Mouse (Mus musculus): ENCODE results near the gene Mocs3.

Gene Mocs3

DNA sequence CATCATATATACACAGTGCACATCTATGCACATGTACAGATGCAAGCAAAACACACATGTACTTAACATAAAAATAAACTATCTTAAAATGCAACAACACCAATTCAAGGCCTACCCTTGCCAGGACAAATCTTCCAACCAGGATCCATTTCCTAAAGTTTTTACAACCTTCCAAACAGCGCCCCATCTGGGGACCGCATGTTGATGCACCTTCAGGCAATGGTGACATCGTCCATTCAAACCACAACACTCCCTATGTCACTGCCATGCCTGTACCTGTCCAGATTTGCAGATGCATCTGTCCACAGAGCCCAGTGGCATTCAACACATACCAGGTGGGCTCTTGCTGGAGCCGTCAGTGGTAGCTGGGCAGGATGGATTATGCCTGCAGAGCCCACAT lies 12.9 kb downstream of the Mocs3 start:
- no peak for DNase-seq

DNA sequence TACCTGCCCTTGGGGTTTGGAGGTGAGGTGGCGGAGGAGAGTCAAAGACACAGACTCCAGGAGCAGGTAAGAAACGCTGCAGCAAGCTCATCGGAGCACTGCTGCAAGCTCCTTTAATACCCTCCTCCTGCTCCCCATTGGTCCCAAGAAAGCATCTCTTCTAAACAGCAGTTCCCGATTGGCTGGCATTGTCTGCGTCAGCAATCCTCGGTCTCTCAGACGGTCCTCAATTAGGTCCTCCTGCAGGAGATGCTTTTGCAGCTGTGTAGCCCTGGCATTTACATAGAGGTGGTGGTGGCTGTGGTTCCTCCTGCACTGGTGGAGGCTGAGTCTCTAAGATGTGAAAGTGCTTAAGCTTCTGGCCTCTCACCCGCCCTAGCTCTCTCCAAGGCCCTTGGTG lies 15.1 kb downstream of the Mocs3 start:
- no peak for DNase-seq

DNA sequence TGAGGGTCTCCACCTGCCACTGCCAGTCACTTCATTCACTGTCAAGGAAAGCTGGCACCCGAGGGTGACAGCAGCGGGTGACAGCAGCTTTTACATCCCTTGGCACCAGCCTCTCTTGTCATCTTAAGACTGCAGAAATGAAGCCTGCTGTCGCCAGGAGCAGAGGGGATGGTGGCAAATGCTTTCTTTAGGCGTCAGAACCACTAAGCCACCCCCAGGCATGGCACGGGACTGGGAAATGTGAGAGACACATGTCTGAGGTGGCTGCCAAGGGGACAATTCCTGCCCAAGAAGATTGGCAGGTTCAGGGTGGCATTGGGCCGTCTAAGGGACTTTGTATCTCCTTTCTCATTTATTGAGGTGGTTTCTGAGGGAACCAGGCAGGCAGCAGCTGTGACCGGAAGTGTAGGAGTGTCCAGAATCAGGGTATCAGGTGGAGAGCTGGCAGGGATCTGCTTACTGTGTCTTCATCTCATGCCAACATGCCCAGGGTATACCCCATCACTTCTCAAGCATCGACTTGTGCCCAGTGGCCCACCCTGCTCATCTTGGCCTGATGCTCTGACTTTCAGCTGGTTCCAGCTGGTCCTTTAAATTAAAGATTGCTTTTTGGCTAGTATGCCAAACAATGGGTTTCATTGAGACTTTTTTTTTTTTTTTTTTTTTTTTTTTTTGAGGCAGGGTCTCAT lies 17.9 kb downstream of the Mocs3 start:
- DNase-seq = no peak

DNA sequence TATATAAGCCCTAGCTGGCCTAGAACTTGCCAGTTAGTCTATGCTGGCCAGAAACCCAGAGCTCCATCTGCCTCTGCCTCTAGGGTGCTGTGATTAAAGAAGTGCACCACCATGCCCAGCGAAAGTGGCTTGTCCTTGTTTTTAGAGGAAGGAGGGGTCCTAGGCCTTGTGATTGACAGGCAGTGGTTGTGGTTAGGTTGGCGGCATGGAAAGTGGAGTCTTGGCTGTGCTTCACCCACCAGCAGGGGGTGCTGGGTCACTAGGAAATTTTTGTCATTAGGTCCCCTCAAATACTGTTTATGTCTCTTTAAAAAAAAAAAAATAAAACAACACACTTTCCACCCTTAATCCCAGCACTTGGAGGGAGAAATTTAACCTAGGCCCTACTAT lies 18.4 kb downstream of the Mocs3 start:
- no peak for DNase-seq

DNA sequence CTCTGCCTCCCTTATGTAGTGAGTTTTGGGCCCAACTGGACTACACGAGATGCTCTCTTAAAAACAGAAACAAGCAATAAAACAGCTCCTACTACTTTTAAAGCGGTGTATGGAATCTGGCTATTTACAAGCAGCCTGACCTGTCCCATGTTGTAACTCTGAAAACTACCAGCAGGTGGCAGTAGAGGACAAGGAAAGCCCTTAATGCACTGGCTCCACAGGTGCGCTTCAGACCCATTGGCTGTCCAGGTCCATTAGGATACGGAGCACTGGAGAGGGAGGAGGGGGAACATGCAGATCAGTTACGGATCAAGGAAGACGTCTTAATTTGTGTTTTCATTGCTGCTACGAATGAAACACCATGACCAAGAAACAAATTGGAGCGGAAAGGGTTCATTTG lies 19.8 kb downstream of the Mocs3 start:
- peak; percentile 88 for DNase-seq

DNA sequence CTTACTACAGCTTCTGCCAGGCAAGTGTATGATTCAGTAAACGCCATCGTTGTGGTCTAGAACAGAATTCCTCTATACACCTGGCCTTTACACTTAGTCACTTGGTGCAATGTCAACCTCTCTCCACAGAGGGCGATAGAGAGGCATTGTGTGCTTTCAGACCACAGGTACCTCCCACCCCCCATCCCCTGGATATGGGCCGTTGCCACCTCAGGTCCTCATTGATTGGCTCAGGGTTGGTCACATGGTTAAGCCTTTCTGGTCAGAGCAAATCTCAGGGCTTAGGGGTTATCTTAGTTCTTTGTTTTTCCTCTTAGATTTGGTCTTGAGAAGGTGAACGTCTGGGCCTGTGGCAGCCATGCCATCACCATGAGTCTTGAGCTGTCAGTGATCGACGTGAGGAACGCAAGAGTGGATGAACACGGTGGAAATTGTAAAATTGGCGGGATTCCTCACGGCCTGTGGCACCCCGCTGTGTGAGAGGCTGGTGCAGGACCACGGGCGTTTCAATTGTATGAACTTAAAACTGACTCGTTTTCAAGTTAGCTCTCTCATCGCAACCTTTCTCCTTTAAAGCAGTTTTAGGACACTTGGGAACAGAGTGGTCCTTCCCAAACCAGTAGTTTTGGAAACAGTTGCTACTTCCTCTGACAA lies 22.3 kb downstream of the Mocs3 start:
- DNase-seq = no peak

DNA sequence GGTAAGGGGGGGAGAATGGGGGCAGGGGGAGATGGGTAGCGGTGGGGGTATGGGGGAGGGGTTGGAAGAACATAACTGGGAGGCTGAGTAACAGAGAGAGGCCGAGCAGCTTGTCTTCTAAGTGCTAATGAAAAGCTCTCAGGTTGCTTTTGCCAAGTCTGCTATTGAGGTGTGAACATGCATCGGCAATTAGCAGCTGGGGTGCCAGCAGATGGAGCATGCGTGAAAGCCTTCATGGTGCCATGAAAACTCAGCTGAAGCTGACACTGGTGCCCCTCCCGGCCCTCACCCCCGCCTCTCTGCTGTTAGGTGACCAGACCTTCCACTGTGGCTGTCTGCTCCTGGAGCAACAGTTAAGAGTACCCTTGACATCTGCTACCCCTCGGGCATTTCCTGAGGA lies 23.4 kb downstream of the Mocs3 start:
- DNase-seq = no peak

DNA sequence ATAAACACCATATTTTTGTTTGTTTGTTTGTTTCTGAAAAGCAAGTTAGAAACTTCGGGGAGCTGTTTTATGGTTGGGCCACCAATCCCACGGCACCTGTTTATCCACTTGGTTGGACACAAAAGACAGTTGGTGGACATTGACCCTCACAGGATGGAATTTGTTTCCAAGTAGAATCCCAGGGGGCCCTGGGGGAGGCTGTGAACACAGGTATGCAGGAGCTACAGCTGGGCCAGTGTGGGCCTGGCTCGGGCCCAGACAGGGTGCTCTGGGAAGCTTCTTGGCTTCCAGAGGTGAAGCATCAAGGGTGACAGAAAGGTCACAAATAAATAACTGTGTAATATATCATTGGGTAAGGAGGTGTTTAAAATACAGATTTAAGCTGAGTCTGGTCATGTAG lies 26.1 kb downstream of the Mocs3 start:
- DNase-seq = no peak

DNA sequence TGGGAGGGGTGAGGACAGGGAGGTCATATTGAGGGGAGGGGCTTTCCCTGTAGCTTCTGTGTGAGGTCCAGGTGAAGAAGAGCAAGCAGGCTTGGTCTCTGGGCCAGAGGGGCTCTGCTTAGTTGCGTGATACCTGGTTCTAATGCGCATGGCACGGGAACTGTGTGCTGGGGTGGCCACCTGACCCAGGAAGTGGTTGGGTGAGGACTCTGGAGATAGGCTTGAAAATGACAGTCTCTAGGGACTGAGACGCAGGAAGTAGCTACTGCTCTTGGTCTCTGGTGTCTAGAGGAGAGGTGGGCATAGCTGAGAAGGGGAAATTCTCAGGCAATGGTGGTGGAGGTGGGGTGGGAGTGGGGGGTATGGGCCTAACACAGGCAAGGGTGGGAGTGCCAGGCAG lies 26.8 kb downstream of the Mocs3 start:
- DNase-seq = no peak

DNA sequence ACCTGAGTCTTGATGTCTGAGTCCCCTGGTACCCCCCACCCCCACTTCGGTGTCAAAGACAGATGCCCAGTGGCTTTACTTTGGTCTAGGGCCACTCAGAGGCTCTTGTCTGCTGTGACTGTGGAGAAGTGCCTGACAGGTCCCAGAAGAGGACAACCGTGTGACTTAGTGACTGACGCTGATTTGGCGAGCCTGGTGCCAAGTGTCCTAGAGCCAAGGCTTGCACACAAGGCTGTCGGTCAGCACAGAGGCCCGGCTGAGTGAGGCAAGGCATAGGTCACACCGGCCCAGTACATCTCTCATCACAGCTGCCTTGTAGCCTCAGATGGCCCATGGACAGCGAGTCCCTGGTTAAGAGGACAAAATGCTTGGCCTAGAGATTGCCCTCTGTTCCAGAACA lies 28.6 kb downstream of the Mocs3 start:
- DNase-seq = no peak

DNA sequence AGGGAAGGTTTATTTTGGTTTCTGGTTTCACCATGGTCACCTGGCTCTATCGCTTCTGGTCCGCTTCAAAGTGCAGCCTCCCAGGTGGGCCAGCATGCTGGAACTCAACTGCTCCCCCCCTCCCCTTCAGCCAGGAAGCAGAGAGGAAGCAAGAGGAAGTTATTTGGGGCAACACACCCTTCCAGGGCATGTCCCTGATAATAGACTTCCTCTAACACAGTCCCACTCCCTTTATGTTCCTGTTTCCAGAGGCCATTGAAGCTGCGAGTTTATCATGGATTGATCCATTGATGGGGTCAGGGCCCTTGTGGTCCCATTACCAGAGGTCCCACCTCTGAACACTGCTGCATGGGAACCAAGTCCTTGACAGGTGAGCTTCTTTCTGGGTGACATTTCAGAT lies 29.7 kb downstream of the Mocs3 start:
- no peak for DNase-seq

DNA sequence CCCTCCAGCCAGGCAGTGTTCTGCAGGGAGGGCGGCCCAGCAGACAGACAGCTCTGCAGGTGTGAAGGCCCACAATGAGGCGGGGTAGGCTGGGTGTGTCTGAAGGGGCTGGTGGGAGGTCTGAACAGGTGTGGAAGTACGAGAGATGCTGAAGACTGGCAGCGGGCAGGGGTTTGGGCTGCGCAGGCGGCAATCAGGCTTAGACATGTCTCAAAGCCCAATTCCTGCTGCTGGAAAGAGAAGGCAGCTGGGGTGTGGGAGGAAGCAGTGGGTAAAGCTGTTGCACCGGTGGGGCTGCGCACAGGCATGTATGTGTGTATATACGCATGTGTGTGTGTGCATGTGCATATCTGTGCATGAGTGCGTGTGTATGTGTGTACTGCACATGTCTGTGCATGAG lies 30.5 kb downstream of the Mocs3 start:
- no peak for DNase-seq

DNA sequence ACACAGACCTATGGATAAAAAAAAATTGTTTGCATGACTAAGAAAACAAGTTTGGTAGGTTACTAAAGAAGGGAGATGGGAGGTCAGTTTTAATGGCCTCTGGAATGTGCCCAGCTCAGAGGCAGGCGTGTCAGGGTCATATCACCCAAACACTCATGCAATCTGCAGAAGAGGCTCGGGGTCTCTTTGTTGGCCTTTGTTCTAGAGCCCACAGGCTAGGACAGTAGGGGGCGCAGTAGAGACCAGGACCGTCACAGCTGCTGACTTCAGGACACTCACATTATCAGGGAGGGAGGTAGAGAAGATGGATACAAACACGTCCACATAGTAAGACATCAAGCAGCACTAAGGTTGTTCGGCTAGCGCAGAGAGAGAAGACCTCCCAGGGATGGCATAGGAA lies 37.6 kb downstream of the Mocs3 start:
- no peak for DNase-seq

DNA sequence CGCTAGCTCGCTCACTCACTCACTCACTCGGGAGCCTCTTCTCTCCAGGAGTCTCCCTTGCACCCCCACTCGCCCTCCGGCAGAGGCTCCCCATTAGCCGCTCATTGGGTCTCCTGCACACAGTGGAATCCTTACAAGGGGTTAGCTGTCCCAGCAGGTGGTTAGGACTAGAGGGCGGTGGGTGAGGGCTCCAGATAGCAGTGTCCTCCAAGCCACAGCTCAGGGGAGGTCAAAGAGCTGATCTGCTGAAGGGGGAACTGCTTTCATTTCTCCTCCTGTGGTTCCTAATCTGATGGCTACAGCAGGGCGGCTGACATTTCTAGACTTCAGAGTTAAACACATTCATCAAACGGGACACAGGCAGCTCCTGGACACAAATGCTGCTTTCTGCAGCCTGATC lies 43.0 kb downstream of the Mocs3 start:
- no peak for DNase-seq

DNA sequence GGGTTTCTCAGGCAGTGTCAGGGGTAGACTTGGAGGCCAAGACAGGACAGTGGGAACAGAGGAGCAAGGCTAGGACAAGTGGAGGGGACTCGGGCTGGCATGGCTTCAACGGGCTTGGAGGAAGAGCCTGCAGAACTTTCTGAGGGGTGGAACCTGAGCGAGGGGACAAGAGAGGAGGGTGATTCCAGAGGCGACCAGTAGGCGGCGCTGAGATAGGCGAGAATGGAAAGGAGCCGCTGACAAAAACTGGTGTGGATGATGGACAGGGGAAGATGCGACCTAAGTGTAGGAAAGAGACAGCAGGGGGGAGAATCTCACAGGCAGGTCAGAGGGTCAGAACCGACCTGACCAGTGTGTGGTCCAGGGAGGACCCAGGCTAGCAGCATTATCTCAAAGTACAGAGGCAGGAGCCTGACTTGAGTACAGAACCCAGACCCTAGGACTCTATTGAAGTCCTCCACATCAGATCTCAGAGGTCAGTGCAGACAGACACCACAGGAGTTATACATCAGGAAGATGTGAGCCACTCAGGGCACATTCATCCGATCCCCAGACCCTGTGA lies 44.0 kb downstream of the Mocs3 start:
- peak; percentile 40 for DNase-seq

DNA sequence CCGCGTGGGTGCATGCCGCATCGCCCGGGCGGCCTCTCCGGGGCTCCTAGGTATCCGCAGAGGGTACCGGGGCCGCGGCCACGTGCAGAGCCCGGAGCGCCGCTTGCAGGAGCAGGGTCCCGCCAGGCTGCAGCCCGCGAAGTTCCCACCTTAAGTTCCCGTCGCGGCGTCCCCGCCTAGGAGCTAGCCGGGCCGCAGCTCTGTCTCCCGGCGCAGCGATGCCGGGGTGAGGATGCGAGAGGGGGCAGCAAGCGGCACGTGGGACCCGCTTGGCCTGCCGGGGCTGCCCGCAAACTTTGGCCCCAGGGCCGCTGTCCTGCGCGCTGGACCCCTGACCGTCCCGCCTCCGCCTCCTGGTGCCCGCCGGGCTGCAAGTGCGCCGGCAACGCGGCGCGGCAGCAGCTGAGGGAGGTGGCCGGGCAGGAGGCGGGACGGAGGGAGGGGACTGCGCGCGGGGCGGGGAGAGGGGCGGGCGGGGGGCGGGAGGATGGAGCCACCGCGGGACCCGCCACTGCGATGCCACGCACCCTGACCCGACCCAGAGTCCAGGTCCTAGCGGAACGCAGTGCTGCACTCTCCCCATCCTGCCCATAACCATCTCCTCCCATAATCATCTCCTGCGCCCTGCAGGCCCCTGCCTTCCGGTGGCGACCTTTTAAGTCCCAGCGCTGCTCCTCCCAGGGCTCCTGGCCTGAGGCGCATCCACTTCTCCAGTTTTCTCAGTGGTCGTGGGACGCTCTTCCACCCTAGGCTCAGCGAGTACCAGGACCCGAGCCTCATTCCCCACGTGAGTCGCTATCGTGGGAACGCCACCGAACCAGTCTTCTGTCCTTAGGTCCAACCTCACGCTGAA lies 50.5 kb downstream of the Mocs3 start:
- DNase-seq = no peak

DNA sequence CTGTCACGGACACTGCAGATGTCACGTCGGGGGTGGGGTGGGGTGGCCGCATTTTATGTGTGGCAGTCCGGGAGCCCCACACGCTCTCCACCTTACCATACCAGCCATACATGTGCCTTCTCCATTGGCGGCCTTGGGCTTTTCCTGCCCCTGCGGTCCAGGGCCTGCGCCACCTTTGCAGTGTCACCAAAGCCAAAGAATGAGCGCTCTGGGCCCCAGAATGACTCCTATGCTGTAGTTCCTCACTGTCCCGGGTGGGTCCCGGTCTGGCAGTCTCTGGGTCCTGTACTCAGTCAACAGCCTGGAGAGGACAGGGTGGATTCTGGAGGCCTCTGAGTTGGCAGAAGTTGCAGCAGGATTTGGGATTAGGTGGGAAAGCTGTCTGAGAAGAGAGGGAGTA lies 51.2 kb downstream of the Mocs3 start, which contains the start of gene Kcng1:
TSS of gene Kcng1 (minus strand) at position 155 of the 400 bp plus-strand sequence.
- no peak for DNase-seq
